Mouse (Mus musculus) hindbrain, postnatal 0 days (tissue): ENCODE measurements around the gene Thra. TPM values are rescaled to one million over a fixed set of nuclear protein-coding genes. Genes with fewer than 3 reads are reported as not detected.

Experiments
- ATAC-seq: fragments of 200-750 bp; cut with Nextera tagmentation; 2 replicates; pipeline ENCODE4 v1.8.0; 2017; ENCODE audit warnings: mild to moderate bottlenecking, moderate TSS enrichment, moderate library complexity
- DNase-seq: peaks from one replicate; pipeline ENCODE4 v3.0.0-alpha.2; 2015; ENCODE audit warnings: low spot score
- H3K27ac ChIP-seq: fragments of 300-500 bp; sonication (generic); 2 replicates; pipeline ENCODE4 v1.5.1; 2014; ENCODE audit warnings: mild to moderate bottlenecking
- H3K27me3 ChIP-seq: fragments of 300-500 bp; sonication (generic); 2 replicates; pipeline ENCODE4 v1.6.1; 2014; ENCODE audit warnings: low read length, mixed read lengths; ENCODE audit not compliant: insufficient read depth
- H3K36me3 ChIP-seq: fragments of 300-500 bp; sonication (generic); 2 replicates; pipeline ENCODE4 v1.6.1; 2014; ENCODE audit warnings: low read length, mixed read lengths; ENCODE audit not compliant: insufficient read depth
- H3K4me1 ChIP-seq: fragments of 300-500 bp; sonication (generic); 2 replicates; pipeline ENCODE4 v1.6.1; 2014; ENCODE audit warnings: antibody characterized with exemption, low read length, mixed read lengths; ENCODE audit not compliant: insufficient read depth
- H3K4me2 ChIP-seq: fragments of 300-500 bp; sonication (generic); 2 replicates; pipeline ENCODE4 v1.6.1; 2014; ENCODE audit warnings: low read depth, mild to moderate bottlenecking, low read length, moderate library complexity, mixed read lengths
- H3K4me3 ChIP-seq: fragments of 300-500 bp; sonication (generic); 2 replicates; pipeline ENCODE4 v1.5.1; 2014; ENCODE audit warnings: low read length
- H3K9ac ChIP-seq: fragments of 300-500 bp; sonication (generic); replicated peaks from 2 replicates; pipeline ENCODE4 v1.6.1; 2014; ENCODE audit warnings: mild to moderate bottlenecking, low read length, moderate library complexity, mixed read lengths
- H3K9me3 ChIP-seq: fragments of 300-500 bp; sonication (generic); 2 replicates; pipeline ENCODE4 v1.6.1; 2016; ENCODE audit warnings: low read length, mixed read lengths
- CTCF ChIP-seq: IDR thresholded peaks from 2 replicates; pipeline ENCODE4 v1.5.1; 2016; ENCODE audit warnings: antibody characterized with exemption, control low read depth, low read depth
- WGBS: fragments of 180-500 bp; shearing (Covaris S2); extraction: QIAGEN DNeasy Blood & Tissue Kit; methylation state at CpG from one replicate; pipeline ENCODE4 v1.1.7; 2014; 5-methylcytosine and 5-hydroxymethylcytosine counted together
- polyA plus RNA-seq: library from polyadenylated mRNA; unstranded; fragments of >200 nt; fragmentation: Nextera tagmentation; extraction: Ambion mirVana; gene quantifications from 2 replicates; pipeline ENCODE4 v1.2.1, GENCODE M21; 2015
- total RNA-seq: library from RNA; depleted of rRNA; stranded (reverse); fragments of >200 nt; gene quantifications from 2 replicates; pipeline ENCODE4 v1.2.3, GENCODE M21; 2014

Gene Thra
- total and polyA plus RNA-seq, 2 experiments from 2014 or later: 160 to 812 TPM

- Histone ChIP-seq H3K4me2 (peak overlapping the region; percentile 76), H3K9me3 (no peaks in the 10 kb centered on the region), H3K4me3 (peak overlapping the region; percentile 42), H3K36me3 (peaks cover 33% of the 10 kb centered on the region), H3K9ac (no peak overlapping the region), H3K27me3 (no peaks in the 10 kb centered on the region), H3K4me1 (peaks cover 34% of the 10 kb centered on the region), H3K27ac (peak overlapping the region; percentile 84; the same call in 1 of the 2 replicates)
- WGBS: 71% methylated on average over 8 of the region's 8 CpGs
- no peak for TF ChIP-seq CTCF
- DNase-seq: no peak
- ATAC-seq: no peak
Measured at GRCm38 (mm10) chr11:98772667-98773171, 32.3 kb downstream of the Thra start.

GRCm38 (mm10) chr11:98773635-98774295 is 33.3 kb downstream of the Thra start:
- no peaks in the 10 kb centered on the region for H3K9me3 ChIP-seq
- H3K9ac ChIP-seq: peak overlapping the region; percentile 59; the same call in 1 of the 2 replicates
- peak; percentile 95 for DNase-seq
- peak overlapping the region; percentile 42 for H3K4me3 ChIP-seq
- no peaks in the 10 kb centered on the region for H3K27me3 ChIP-seq
- TF ChIP-seq CTCF: no peak
- peak overlapping the region; percentile 76 for H3K4me2 ChIP-seq
- ATAC-seq: peak; percentile 85
- H3K4me1 ChIP-seq: peaks cover 30% of the 10 kb centered on the region
- peak overlapping the region; percentile 84; the same call in 1 of the 2 replicates for H3K27ac ChIP-seq
- WGBS: under 1% methylated on average over 36 of the region's 37 CpGs
- H3K36me3 ChIP-seq: peaks cover 24% of the 10 kb centered on the region

GRCm38 (mm10) chr11:98774582-98775347 is 34.3 kb downstream of the Thra start, which contains the start of gene Nr1d1:
Gene Nr1d1 (minus strand): TSS chr11:98775333.
- H3K36me3 ChIP-seq: peaks cover 16% of the 10 kb centered on the region; the same call in 1 of the 2 replicates
- H3K27ac ChIP-seq: peak within 1 kb of the TSS; percentile 84
- WGBS: 1% methylated on average over 22 of the region's 22 CpGs
- no peaks in the 10 kb centered on the region for H3K27me3 ChIP-seq
- H3K9me3 ChIP-seq: no peaks in the 10 kb centered on the region
- H3K4me3 ChIP-seq: peak within 1 kb of the TSS; percentile 42
- ATAC-seq (no peak; the same call in none of the 2 replicates), DNase-seq (no peak)
- peaks cover 30% of the 10 kb centered on the region for H3K4me1 ChIP-seq
- H3K4me2 ChIP-seq: peak within 1 kb of the TSS; percentile 76
- TF ChIP-seq CTCF: peak; percentile 9; the same call in 1 of the 2 replicates
- H3K9ac ChIP-seq: peak within 1 kb of the TSS; percentile 59

GRCm38 (mm10) chr11:98775348-98776051 is 35.1 kb downstream of the Thra start:
- ATAC-seq: peak; percentile 90
- peak; percentile 98 for DNase-seq
- H3K4me1 ChIP-seq: peaks cover 30% of the 10 kb centered on the region
- TF ChIP-seq CTCF: 0 out of 2 replicates have a peak, but pooled peaks have one; percentile 16
- peak overlapping the region; percentile 42 for H3K4me3 ChIP-seq
- WGBS: 6% methylated on average over 15 of the region's 15 CpGs
- peak overlapping the region; percentile 76 for H3K4me2 ChIP-seq
- no peaks in the 10 kb centered on the region for H3K27me3 ChIP-seq
- no peaks in the 10 kb centered on the region for H3K9me3 ChIP-seq
- H3K27ac ChIP-seq: peak overlapping the region; percentile 84
- H3K36me3 ChIP-seq: peaks cover 9% of the 10 kb centered on the region; the same call in 1 of the 2 replicates
- no peak overlapping the region; the same call in 1 of the 2 replicates for H3K9ac ChIP-seq

GRCm38 (mm10) chr11:98776052-98776764 is 35.8 kb downstream of the Thra start:
- 55% methylated on average over 12 of the region's 12 CpGs for WGBS
- no peaks in the 10 kb centered on the region for H3K9me3 ChIP-seq
- H3K9ac ChIP-seq: no peak overlapping the region; the same call in none of the 2 replicates
- peak overlapping the region; percentile 76 for H3K4me2 ChIP-seq
- H3K4me3 ChIP-seq: no peak overlapping the region
- no peak for TF ChIP-seq CTCF
- no peak for DNase-seq
- peaks cover 30% of the 10 kb centered on the region for H3K4me1 ChIP-seq
- peak overlapping the region; percentile 84 for H3K27ac ChIP-seq
- no peaks in the 10 kb centered on the region for H3K27me3 ChIP-seq
- no peak for ATAC-seq
- H3K36me3 ChIP-seq: 0 out of 2 replicates have a peak, but pooled peaks cover 2% of the 10 kb centered on the region
